Mouse (Mus musculus) layer of hippocampus, adult 9-11 months (tissue): ENCODE results near the gene Fam124b.

Source experiments
- DNase-seq: peaks from one replicate; pipeline ENCODE4 v3.0.0; 2022

Fam124b gene

GRCm38 (mm10) chr1:80167706-80168105 is 50.6 kb downstream of the Fam124b start:
- DNase-seq: no peak

- no peak for DNase-seq
These were observed 51.7 kb downstream of the Fam124b start for GRCm38 (mm10) chr1:80166577-80166976.

GRCm38 (mm10) chr1:80165391-80165790 is 52.9 kb downstream of the Fam124b start:
- DNase-seq: no peak

GRCm38 (mm10) chr1:80162943-80163342 is 55.3 kb downstream of the Fam124b start:
- DNase-seq: no peak

- no peak for DNase-seq
These were observed 58.7 kb downstream of the Fam124b start for GRCm38 (mm10) chr1:80159586-80159985.

GRCm38 (mm10) chr1:80154902-80155301 is 63.4 kb downstream of the Fam124b start:
- DNase-seq: no peak

- no peak for DNase-seq
These were observed 65.1 kb downstream of the Fam124b start for GRCm38 (mm10) chr1:80153125-80153716.

GRCm38 (mm10) chr1:80150681-80151080 is 67.6 kb downstream of the Fam124b start:
- DNase-seq: no peak
